Mouse (Mus musculus): ENCODE measurements around the gene Mkln1.

Gene Mkln1

DNA sequence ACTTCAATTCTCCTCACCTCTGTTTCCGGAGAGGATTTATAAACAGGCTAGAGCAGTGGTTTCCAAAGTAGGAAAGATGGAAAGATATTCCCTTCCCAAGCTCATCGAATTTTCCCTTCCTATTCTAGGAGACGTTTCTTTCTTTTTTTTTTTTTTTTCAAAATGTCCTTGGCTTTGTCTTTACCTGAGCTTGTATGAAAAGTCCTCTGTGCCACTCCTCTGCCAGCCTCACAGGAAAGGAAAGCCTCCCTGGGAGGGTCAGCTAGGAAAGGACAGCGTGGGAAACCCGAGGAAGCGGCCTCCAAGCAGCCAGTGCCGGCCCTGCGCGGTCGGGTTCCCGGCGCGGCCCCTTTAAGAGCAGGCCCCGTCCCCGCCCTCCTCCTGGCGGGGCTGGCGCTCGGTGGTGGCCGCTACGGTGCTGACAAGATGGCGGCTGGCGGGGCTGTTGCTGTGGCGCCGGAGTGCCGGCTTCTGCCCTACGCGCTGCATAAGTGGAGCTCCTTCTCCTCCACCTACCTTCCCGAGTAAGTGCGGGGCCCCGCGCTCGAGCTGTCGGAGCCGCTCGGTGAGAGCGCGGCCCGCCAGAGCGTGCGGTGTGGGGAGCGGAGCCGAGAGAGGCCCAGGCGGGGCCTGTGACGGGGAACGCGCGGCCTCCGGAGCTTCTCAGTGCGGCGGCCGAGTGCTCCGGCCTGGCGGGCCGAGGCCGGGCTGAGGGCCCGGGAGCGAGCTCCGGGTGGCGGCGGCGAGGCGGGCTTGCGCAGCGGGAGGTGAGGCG lies at the start of gene Mkln1:
Mkln1 (plus strand) TSS at position 305 of the 775 bp plus-strand sequence.
- DNase-seq (ENCODE audit: low spot score) = peak; percentile 78

DNA sequence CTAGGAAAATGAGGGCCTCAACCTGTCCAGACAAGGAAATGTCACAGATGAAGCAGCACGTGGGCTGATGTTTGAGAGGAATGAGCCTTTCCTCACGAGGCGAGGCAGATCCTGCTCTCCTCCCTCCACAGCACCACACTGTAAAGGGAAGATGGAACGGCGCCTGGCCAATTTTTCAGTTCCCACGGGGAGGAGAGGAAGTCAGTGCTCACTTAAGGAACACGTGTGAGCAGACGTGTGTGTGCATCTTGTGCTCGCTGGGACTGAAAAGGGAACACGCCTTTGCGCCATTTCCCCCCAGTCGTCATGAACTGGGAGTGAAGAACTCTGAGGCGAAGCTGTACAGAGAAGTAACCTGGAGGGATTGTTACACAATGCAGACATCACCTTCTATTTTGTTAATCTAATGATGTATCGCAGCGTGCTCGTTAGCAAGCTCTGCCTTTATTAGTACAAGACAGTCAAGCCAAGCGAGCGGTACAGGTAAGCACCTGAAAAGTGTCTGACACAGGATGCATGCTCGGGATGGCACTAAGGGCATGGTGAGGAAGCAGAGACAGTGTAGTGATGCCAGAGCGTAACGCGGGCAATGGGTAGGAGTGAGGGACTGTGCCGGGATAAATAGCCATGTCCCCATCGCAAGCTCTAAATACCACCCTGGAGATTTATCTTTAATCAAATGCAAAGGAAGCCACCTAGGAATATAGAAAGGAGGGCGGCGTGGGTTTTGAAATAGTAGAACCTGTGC lies 41.9 kb upstream of the Mkln1 start:
- DNase-seq (ENCODE audit: low spot score) = no peak

DNA sequence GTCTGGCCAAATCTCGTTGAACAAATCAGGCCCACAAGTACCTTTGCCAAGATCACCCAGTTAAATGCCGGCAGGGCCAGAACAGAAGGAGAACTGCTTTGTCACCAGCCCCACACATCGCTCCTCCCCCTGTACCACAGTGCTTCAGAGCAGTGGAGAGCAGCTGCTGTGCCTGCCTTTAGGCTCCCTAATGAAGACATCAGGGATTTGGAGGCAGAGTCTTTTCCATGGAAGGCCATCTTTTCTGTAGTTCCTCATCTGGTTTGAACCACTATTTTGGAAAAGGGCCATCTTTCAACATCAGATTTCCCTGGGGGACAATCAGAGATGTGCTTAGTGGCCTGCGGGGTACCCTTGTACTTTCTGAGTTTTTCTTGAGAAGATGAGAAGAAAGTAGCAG lies 41.2 kb upstream of the Mkln1 start:
- DNase-seq (ENCODE audit: low spot score) = no peak

DNA sequence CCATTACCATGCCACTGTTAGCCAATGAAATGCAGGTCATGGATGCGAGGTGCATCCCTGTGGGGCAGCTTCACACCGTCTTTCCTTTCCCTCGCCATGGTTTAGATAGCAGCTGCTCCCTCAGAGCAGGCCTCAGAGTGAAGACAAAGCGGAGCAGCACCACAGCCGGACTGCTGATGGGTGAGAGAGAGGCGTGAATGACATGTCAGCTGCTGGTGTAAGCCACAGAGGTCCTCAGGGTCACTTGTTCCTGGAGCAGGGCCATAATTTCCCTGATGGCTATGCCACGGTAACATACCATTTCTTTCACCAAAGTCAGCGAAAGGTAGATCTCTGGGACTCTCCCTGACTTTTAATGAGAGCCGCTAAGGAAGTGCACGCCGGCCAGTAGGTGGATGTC lies 35.9 kb upstream of the Mkln1 start:
- no peak for DNase-seq (ENCODE audit: low spot score)

DNA sequence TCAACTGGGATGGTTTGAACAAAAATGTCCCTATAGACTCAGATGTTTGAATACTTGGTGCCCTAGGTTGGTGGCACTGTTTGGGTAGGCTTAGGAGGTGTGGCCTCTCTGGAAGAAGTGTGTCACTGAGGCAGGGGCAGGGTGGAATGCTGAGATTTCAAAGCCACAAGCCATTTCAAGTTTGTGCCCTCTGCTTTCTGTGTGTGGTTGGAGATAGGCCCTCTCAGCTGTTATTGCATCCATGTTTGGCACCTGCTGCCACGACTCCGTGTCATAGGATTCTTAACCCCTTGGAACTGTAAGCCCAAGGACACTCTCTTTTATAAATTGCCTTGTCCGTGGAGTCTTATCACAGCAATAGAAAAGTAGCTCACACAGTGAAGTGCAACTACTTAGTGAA lies 34.1 kb upstream of the Mkln1 start:
- DNase-seq (ENCODE audit: low spot score) = no peak

DNA sequence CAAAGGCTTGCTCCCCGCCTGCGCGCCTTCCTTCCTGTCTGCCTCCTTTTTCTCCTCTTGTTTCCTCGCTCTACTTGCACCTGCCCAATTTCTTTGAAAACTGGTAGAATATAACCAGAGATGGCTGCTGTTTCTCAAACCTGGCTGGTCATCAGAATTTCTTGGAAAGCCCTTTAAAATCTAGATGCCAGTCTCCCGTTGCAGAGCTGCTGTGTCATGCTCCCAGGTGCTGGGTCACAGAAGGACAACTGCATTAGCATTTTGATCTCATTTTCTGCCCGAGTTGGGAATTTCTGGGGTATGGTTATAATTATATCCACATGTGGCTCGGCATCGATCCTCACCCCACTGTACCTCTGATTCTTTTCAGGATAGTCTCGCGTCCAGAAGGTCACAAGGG lies 30.6 kb upstream of the Mkln1 start:
- DNase-seq (ENCODE audit: low spot score) = no peak

DNA sequence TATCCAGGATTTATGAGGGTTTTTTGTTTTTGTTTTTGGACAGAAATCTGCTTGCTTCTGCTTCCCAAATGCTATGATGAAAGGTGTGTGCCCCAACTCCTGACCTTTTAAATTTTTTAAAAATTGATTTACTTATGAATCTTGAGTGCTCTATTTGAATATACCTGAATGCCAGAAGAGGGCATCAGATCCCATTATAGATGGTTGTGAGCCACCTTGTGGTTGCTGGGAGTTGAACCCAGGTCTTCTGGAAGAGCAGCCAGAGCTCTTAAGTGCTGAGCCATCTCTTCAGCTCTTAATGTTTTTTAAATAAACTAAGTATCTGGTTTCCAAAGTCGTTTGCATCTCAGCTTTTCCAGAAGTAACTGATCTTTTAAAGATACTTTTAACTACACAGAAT lies 30.0 kb upstream of the Mkln1 start:
- no peak for DNase-seq (ENCODE audit: low spot score)

GRCm38 (mm10) chr6:31369875-31370274 lies 28.7 kb upstream of the Mkln1 start:
- DNase-seq (ENCODE audit: low spot score) = peak; percentile 4

- no peak for DNase-seq (ENCODE audit: low spot score)
Observed at GRCm38 (mm10) chr6:31370550-31371061, 27.9 kb upstream of the Mkln1 start.

DNA sequence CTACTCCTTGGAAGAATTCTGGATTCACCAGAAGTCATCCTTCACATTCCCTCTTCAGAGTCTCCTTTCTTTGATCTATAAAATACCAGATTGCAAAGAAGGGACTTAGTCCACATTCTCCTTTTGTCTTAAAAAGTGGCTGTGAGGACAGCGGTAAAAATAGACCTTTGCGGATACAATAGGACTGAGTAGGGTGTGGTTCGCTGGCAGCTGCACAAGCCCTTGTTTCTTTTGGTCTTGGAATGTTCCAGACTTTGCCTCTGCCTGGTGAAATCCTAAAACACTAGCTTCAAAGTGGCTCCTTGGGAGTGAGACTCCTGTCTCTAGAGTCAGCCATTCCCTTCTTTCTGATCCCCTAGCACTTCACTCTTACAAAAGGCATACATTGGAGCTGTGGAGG lies 27.4 kb upstream of the Mkln1 start:
- no peak for DNase-seq (ENCODE audit: low spot score)

DNA sequence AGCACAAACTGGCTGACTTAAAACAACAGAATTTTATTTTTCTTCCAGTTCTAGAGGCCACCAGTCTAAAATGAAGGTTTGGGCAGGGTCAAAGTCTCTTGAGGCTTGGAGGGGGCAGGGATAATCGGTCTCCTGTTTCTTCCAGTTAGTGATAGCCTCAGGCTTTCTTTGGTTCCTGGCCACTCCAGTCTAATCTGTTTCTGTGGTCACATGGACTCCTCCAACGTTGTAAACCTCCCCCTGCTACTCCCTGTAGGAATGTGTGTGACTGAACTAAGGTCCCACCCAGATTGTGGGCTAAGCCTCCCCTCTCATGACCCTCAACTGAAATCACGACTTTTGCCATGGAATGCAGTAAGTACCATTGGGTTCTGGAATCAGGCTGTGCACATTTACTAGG lies 25.9 kb upstream of the Mkln1 start:
- no peak for DNase-seq (ENCODE audit: low spot score)

DNA sequence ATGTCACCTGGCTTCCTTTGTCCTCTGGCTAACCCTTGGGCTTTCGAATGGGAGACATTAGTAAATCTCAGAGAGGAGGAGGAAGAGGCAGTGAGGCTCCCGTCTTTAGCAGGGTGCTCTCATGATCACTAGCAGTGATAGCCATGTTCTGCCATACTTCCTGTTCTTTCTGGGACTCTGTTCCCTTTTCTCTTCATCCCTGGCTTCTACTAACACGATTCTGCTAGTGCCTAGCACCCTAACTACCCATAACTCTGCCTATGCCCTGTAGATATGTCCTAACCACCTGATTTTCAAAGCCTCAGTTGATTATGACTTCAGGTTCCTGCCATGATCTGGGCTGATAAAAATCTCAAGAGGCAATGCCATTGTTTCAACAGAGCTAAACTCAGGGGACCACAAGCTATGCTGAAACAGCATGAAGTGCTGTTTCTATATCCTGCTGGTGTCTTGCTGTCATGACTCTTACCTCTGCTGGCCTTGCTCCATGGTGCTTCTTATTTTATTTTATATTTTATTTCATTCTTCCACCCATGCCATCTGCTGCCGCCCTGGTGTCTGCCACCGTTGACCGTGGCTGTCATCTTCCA lies 25.4 kb upstream of the Mkln1 start:
- DNase-seq (ENCODE audit: low spot score) = no peak

DNA sequence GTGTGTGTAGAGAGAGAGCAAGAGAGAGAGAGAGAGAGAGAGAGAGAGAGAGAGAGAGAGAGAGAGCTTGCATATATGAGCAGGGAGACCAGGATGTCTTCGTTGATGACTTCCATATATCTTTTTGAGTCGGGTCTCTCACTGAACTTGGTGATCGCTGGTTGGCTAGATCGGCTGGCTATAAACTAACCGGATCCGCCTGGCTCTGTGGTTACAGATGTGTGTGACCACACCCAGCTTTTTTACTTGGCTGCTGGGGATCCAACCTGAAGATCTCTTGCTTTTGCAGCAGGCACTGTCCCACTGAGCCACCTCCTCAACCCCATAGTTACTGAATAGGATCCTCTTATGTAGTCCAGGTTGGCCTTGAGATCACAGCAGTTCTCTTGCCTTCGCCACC lies 15.5 kb upstream of the Mkln1 start:
- DNase-seq (ENCODE audit: low spot score) = no peak

DNA sequence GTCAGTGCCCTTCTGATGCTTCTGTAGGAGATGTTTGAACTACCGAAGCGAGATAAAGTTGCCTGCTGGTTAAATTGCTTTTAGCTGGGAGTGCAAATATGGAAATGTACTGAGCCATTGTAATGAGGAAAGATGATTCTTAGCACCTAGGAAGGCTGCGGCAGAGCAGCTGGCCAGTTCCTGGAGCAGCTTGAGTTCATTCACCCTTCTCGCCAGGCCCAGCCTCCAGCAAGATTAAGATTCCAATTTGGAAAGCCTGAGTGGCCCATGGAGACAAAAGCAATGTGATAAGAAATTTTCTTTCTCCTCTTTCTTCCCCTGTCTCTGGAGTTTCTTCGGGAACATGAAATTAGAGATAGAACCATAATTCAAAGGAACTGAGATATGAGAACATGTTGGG lies 13.7 kb upstream of the Mkln1 start:
- no peak for DNase-seq (ENCODE audit: low spot score)

DNA sequence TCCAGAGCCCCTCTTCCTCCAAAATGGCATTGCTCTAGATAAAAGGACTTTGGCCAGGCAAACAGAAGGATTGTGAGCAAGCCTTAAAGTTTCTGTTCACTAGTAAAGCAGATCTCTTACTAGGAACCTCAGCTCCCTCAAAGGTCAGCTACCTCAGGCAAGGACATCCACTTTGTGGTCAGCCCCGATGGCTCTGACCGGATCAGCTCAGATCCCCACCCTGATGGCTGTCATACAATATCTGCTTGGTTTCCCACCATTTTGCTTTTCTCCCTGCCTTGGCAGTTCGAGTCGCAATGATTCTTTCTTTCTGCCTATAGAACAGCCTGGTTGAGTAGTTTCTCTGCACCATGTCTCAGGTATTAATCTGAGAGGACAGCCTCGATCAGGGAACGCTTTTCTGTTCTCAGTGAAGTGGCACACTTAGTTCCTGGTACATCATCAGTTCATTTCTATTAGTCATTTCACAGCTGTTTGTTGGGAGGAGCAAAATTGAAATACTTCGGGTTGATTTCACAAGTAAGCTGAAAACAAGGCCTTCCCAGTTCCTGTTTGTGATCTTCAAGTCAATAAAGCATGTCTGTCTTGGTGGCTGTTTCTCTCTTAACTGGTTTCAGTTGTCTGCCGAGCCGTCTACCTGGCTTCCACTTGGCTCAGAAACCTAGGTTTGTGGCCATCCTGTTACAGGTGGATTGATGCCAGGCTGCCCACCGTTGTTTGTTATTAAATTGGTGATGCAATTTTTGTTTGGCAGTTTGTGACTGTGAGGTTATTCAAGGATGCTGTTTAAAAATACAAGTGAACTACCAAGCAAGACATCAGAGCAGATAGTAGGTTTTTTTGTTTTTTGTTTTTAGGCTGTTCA lies 13.0 kb upstream of the Mkln1 start:
- DNase-seq (ENCODE audit: low spot score) = no peak

DNA sequence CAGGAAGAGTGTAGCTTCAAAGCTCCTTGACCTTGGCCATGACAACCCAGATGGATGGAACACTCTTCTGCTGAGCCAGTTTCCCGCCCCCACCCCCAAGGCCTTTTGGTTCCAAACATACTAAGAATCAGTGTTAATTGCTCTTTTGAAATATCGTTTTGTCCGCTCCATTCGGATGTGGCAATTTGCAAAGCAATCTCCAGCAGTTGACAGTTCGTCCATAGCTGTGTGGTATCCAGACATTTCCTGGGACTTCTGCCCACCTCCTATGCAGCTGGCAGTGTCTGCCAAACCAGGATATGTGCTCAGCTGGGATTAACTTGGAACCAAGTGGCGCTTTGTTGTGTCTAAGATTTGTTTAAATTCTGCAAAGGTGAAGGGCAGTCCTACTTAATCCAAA lies 8.8 kb upstream of the Mkln1 start:
- no peak for DNase-seq (ENCODE audit: low spot score)

GRCm38 (mm10) chr6:31390243-31390981 lies 8.1 kb upstream of the Mkln1 start:
- DNase-seq (ENCODE audit: low spot score) = no peak

- no peak for DNase-seq (ENCODE audit: low spot score)
Observed at GRCm38 (mm10) chr6:31392871-31393270, 5.7 kb upstream of the Mkln1 start.

- no peak for DNase-seq (ENCODE audit: low spot score)
Observed at GRCm38 (mm10) chr6:31396118-31396517, 2.4 kb upstream of the Mkln1 start.

GRCm38 (mm10) chr6:31397308-31397707 lies 1.2 kb upstream of the Mkln1 start:
- no peak for DNase-seq (ENCODE audit: low spot score)

GRCm38 (mm10) chr6:31397775-31398430 lies 632 bp upstream of the Mkln1 start:
- peak; percentile 68 for DNase-seq (ENCODE audit: low spot score)

Measured in c-Kit-positive CD71-positive TER-119-positive erythroid progenitor cells, embryonic 14.5 days (primary cell).